Mouse (Mus musculus): Measurements from ENCODE around the gene Slc25a26. TPM values are rescaled to one million over a fixed set of nuclear protein-coding genes. Genes with fewer than 3 reads are reported as not detected.

The Slc25a26 gene
- polyA plus RNA-seq, 1 experiment from 2014 or later, result 10.0 TPM

GRCm38 (mm10) chr6:94594096-94594665 lies 94.0 kb downstream of the Slc25a26 start:
- no peak overlapping the region for H3K9ac ChIP-seq
- no peak overlapping the region for H3K27ac ChIP-seq
- no peak overlapping the region for H3K4me3 ChIP-seq (replicated peaks)
- no peaks in the 10 kb centered on the region for H3K27me3 ChIP-seq (replicated peaks)
- no peak for ATAC-seq
- H3K4me2 ChIP-seq (replicated peaks), result no peak overlapping the region
- no peaks in the 10 kb centered on the region for H3K36me3 ChIP-seq
- H3K4me1 ChIP-seq (replicated peaks), result no peaks in the 10 kb centered on the region; the same call in 1 of the 2 replicates
- no peaks in the 10 kb centered on the region for H3K9me3 ChIP-seq
- 56% methylated on average over 6 of the region's 6 CpGs for WGBS

GRCm38 (mm10) chr6:94594711-94595110 lies 94.6 kb downstream of the Slc25a26 start:
- Histone ChIP-seq H3K36me3 (no peaks in the 10 kb centered on the region), H3K27me3 (replicated peaks) (no peaks in the 10 kb centered on the region), H3K4me3 (replicated peaks) (no peak overlapping the region), H3K27ac (no peak overlapping the region), H3K9ac (no peak overlapping the region), H3K9me3 (no peaks in the 10 kb centered on the region), H3K4me2 (replicated peaks) (no peak overlapping the region), H3K4me1 (replicated peaks) (no peaks in the 10 kb centered on the region; the same call in 1 of the 2 replicates)
- WGBS, result 79% methylated on average over 11 of the region's 11 CpGs
- no peak for ATAC-seq

- WGBS, result 74% methylated on average over 5 of the region's 5 CpGs
- Histone ChIP-seq H3K4me3 (replicated peaks) (no peak overlapping the region), H3K27ac (no peak overlapping the region), H3K9ac (no peak overlapping the region), H3K4me2 (replicated peaks) (no peak overlapping the region), H3K4me1 (replicated peaks) (no peaks in the 10 kb centered on the region; the same call in 1 of the 2 replicates), H3K27me3 (replicated peaks) (no peaks in the 10 kb centered on the region), H3K36me3 (no peaks in the 10 kb centered on the region), H3K9me3 (no peaks in the 10 kb centered on the region)
- ATAC-seq, result no peak
Observed at GRCm38 (mm10) chr6:94595206-94595605, 95.1 kb downstream of the Slc25a26 start.

GRCm38 (mm10) chr6:94596051-94596760 lies 96.1 kb downstream of the Slc25a26 start:
- 89% methylated on average over 14 of the region's 14 CpGs for WGBS
- Histone ChIP-seq H3K4me2 (replicated peaks) (no peak overlapping the region), H3K4me3 (replicated peaks) (no peak overlapping the region), H3K27ac (no peak overlapping the region), H3K27me3 (replicated peaks) (no peaks in the 10 kb centered on the region), H3K9me3 (no peaks in the 10 kb centered on the region), H3K4me1 (replicated peaks) (no peaks in the 10 kb centered on the region; the same call in 1 of the 2 replicates), H3K36me3 (no peaks in the 10 kb centered on the region), H3K9ac (no peak overlapping the region)
- no peak for ATAC-seq

- no peak for ATAC-seq
- Histone ChIP-seq H3K27me3 (replicated peaks) (no peaks in the 10 kb centered on the region), H3K4me1 (replicated peaks) (no peaks in the 10 kb centered on the region; the same call in 1 of the 2 replicates), H3K4me2 (replicated peaks) (no peak overlapping the region), H3K4me3 (replicated peaks) (no peak overlapping the region), H3K9me3 (no peaks in the 10 kb centered on the region), H3K36me3 (no peaks in the 10 kb centered on the region), H3K27ac (no peak overlapping the region), H3K9ac (no peak overlapping the region)
- 66% methylated on average over 10 of the region's 10 CpGs for WGBS
Observed at GRCm38 (mm10) chr6:94596761-94597485, 96.8 kb downstream of the Slc25a26 start.

GRCm38 (mm10) chr6:94598421-94598820 lies 98.3 kb downstream of the Slc25a26 start:
- Histone ChIP-seq H3K9me3 (no peaks in the 10 kb centered on the region), H3K9ac (no peak overlapping the region), H3K4me2 (replicated peaks) (no peak overlapping the region), H3K4me1 (replicated peaks) (no peaks in the 10 kb centered on the region), H3K27ac (no peak overlapping the region), H3K36me3 (peaks cover 4% of the 10 kb centered on the region; the same call in 1 of the 2 replicates), H3K27me3 (replicated peaks) (no peaks in the 10 kb centered on the region), H3K4me3 (replicated peaks) (no peak overlapping the region)
- WGBS, result 88% methylated on average over 12 of the region's 12 CpGs
- no peak for ATAC-seq

GRCm38 (mm10) chr6:94599016-94599415 lies 98.9 kb downstream of the Slc25a26 start:
- Histone ChIP-seq H3K27ac (no peak overlapping the region), H3K27me3 (replicated peaks) (no peaks in the 10 kb centered on the region), H3K36me3 (peaks cover 5% of the 10 kb centered on the region; the same call in 1 of the 2 replicates), H3K4me3 (replicated peaks) (no peak overlapping the region), H3K9me3 (no peaks in the 10 kb centered on the region), H3K4me2 (replicated peaks) (no peak overlapping the region), H3K4me1 (replicated peaks) (no peaks in the 10 kb centered on the region), H3K9ac (no peak overlapping the region)
- 86% methylated on average over 13 of the region's 13 CpGs for WGBS
- ATAC-seq, result no peak

GRCm38 (mm10) chr6:94601101-94601500 lies 101.0 kb downstream of the Slc25a26 start:
- ATAC-seq, result no peak
- Histone ChIP-seq H3K9me3 (no peaks in the 10 kb centered on the region), H3K4me2 (replicated peaks) (no peak overlapping the region), H3K9ac (no peak overlapping the region), H3K27ac (no peak overlapping the region), H3K36me3 (peaks cover 17% of the 10 kb centered on the region), H3K4me1 (replicated peaks) (no peaks in the 10 kb centered on the region), H3K4me3 (replicated peaks) (no peak overlapping the region), H3K27me3 (replicated peaks) (no peaks in the 10 kb centered on the region)
- 89% methylated on average over 5 of the region's 5 CpGs for WGBS

GRCm38 (mm10) chr6:94601811-94602210 lies 101.7 kb downstream of the Slc25a26 start:
- H3K4me1 ChIP-seq (replicated peaks), result no peaks in the 10 kb centered on the region
- H3K4me2 ChIP-seq (replicated peaks), result no peak overlapping the region
- H3K9me3 ChIP-seq, result no peaks in the 10 kb centered on the region
- H3K36me3 ChIP-seq, result peaks cover 24% of the 10 kb centered on the region
- no peak for ATAC-seq
- WGBS, result 63% methylated on average over 5 of the region's 5 CpGs
- H3K27me3 ChIP-seq (replicated peaks), result no peaks in the 10 kb centered on the region
- H3K27ac ChIP-seq, result no peak overlapping the region
- H3K4me3 ChIP-seq (replicated peaks), result no peak overlapping the region
- H3K9ac ChIP-seq, result no peak overlapping the region

- Histone ChIP-seq H3K4me2 (replicated peaks) (no peak overlapping the region), H3K9ac (no peak overlapping the region), H3K4me3 (replicated peaks) (no peak overlapping the region), H3K9me3 (no peaks in the 10 kb centered on the region), H3K27ac (no peak overlapping the region), H3K27me3 (replicated peaks) (no peaks in the 10 kb centered on the region), H3K4me1 (replicated peaks) (no peaks in the 10 kb centered on the region), H3K36me3 (peaks cover 32% of the 10 kb centered on the region)
- no peak for ATAC-seq
- 68% methylated on average over 3 of the region's 3 CpGs for WGBS
Observed at GRCm38 (mm10) chr6:94604072-94604471, 103.9 kb downstream of the Slc25a26 start.

GRCm38 (mm10) chr6:94604546-94604945 lies 104.4 kb downstream of the Slc25a26 start:
- H3K9ac ChIP-seq, result no peak overlapping the region
- H3K27me3 ChIP-seq (replicated peaks), result no peaks in the 10 kb centered on the region
- no peak overlapping the region for H3K27ac ChIP-seq
- ATAC-seq, result no peak
- H3K4me2 ChIP-seq (replicated peaks), result no peak overlapping the region
- no peaks in the 10 kb centered on the region for H3K9me3 ChIP-seq
- H3K4me1 ChIP-seq (replicated peaks), result no peaks in the 10 kb centered on the region
- WGBS, result 81% methylated on average over 2 of the region's 2 CpGs
- H3K36me3 ChIP-seq, result peaks cover 32% of the 10 kb centered on the region
- no peak overlapping the region for H3K4me3 ChIP-seq (replicated peaks)

GRCm38 (mm10) chr6:94613235-94613895 lies 113.2 kb downstream of the Slc25a26 start:
- Histone ChIP-seq H3K4me1 (replicated peaks) (no peaks in the 10 kb centered on the region), H3K9ac (no peak overlapping the region), H3K36me3 (peaks cover 34% of the 10 kb centered on the region), H3K4me3 (replicated peaks) (no peak overlapping the region), H3K27me3 (replicated peaks) (no peaks in the 10 kb centered on the region), H3K9me3 (no peaks in the 10 kb centered on the region), H3K4me2 (replicated peaks) (no peak overlapping the region), H3K27ac (no peak overlapping the region)
- no peak for ATAC-seq
- 77% methylated on average over 6 of the region's 6 CpGs for WGBS

Data from intestine, embryonic 15.5 days (tissue).